Mouse (Mus musculus) megakaryocyte, embryonic 14.5 days (primary cell): ENCODE results near the gene Cnot1.

Experiments
- FLI1 ChIP-seq: IDR thresholded peaks from 2 replicates; pipeline ENCODE4 v1.6.1; 2012; ENCODE audit warnings: low read length, inconsistent platforms, mixed read lengths
- GATA1 ChIP-seq: IDR thresholded peaks from 3 replicates; pipeline ENCODE4 v1.6.1; 2012; ENCODE audit warnings: mixed read lengths, low read length, inconsistent platforms, borderline replicate concordance

GRCm38 (mm10) chr8:95671861-95672260 is 135.4 kb downstream of the Cnot1 start:
- no peak for TF ChIP-seq GATA1
- no peak for TF ChIP-seq FLI1
